Mouse (Mus musculus) MEL (cell line): ENCODE measurements at regions not wholly inside any gene's neighbourhood (a gene's known extent, or its start where the extent isn't known, plus 50 kb on each side); places are given as distances from the start of the nearest gene placed in this dataset.

Experiments
- CTCF ChIP-seq, 3 experiments: IDR thresholded peaks in 2 of 3; conservative IDR thresholded peaks in 1 of 3; 2 replicates each; pipeline ENCODE4 v1.5.1; 2011 to 2012; ENCODE audit warnings: low read length in 3 of 3, low read depth in 2 of 3, mild to moderate bottlenecking in 2 of 3, improper control_type of control experiment in 1 of 3, inconsistent platforms in 1 of 3, mixed read lengths in 1 of 3, moderate library complexity in 1 of 3; ENCODE audit not compliant: control insufficient read depth in 1 of 3, insufficient read depth in 1 of 3, poor library complexity in 1 of 3, severe bottlenecking in 1 of 3
- E2F4 ChIP-seq: IDR thresholded peaks from 2 replicates; pipeline ENCODE4 v1.6.1; 2011; ENCODE audit warnings: low read depth, low read length, improper control_type of control experiment, borderline replicate concordance
- ELF1 ChIP-seq: IDR thresholded peaks from 2 replicates; pipeline ENCODE4 v1.6.1; 2014; ENCODE audit warnings: low read depth, mild to moderate bottlenecking, inconsistent platforms, low read length, improper control_type of control experiment, moderate library complexity
- EP300 ChIP-seq, 2 experiments: IDR thresholded peaks; 2 replicates each; pipeline ENCODE4 v1.6.1; 2011; ENCODE audit warnings: improper control_type of control experiment in 2 of 2, low read length in 2 of 2, low read depth in 1 of 2, mild to moderate bottlenecking in 1 of 2
- NRF1 ChIP-seq: IDR thresholded peaks from 2 replicates; pipeline ENCODE4 v1.6.1; 2014; ENCODE audit warnings: low read depth, mild to moderate bottlenecking, inconsistent platforms, low read length, improper control_type of control experiment, moderate library complexity; ENCODE audit not compliant: poor library complexity, insufficient read depth, severe bottlenecking

DNA sequence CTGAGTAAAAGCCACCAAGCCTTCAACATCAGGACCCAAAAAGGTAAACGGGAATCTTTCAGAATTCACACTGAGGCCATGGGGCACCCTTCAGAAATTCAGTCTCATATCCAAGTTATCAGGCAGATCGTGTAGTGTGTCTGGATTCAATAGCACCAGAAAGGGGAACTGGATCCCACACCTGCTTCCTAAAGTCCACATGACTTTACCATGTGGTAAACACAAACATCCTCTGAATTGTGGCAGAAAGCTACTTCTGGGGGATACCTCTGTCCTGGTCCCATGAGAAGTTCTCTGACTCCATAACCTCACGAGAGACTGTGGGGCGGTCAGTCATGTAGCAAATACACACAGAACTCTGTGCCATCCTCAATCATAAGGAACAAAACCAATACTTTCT lies 313.4 kb downstream of the Agtpbp1 start:
- TF ChIP-seq ELF1 (no peak), NRF1 (no peak), CTCF (IDR thresholded peaks at IDR 0.05 in 2 of 3, conservative IDR thresholded peaks at IDR 0.05 in 1 of 3; ENCODE audit: control insufficient read depth in 1 of 3, insufficient read depth in 1 of 3, low read depth in 2 of 3, low read length in 3 of 3, poor library complexity in 1 of 3, severe bottlenecking in 1 of 3) (no peak), E2F4 (no peak), EP300 (IDR thresholded peaks at IDR 0.05; ENCODE audit: low read depth in 1 of 2, low read length in 2 of 2) (no peak)
